In genomic region chr17:5591604-5592209, GRCm38 (mm10) we compare ENCODE assay signal across 11 mouse cellular contexts.
A peak's percentile ranks its signal among the peaks of the same experiment; 100 is the strongest.
DNase-seq lines count a peak whose midpoint lies in the region; ATAC-seq and TF ChIP-seq lines count a peak whose summit lies in the region.
"Had no signal": no experiment of that assay in that cellular context is flagged by ENCODE, and none has a peak within 500 bp of the region (broad histone marks: within the 10 kb centered on the region; RNA-seq: fewer than 3 reads in every experiment).

No protein-coding gene starts in this region.

- no peak overlapping the region for H3K4me2 ChIP-seq in kidney, embryonic 16.5 days (replicated peaks; ENCODE audit: low read depth, low read length)
- H3K4me2 ChIP-seq in forebrain, embryonic 15.5 days (replicated peaks) = no peak overlapping the region

- WGBS in kidney, adult 2 months = 39% methylated on average over 6 of the region's 6 CpGs
- WGBS in kidney, embryonic 16.5 days = 35% methylated on average over 6 of the region's 6 CpGs
- 73% methylated on average over 6 of the region's 6 CpGs for WGBS in forebrain, embryonic 15.5 days

- no peak for TF ChIP-seq CTCF in kidney, adult 2 months (conservative IDR thresholded peaks at IDR 0.05; ENCODE audit: insufficient read depth, insufficient read length, low read depth, low read length)

- H3K9ac ChIP-seq in kidney, embryonic 16.5 days (replicated peaks; ENCODE audit: low read length) = no peak overlapping the region
- H3K9ac ChIP-seq in forebrain, embryonic 15.5 days (replicated peaks) = no peak overlapping the region

- no peak for ATAC-seq in kidney, embryonic 16.5 days (ENCODE audit: low FRiP score, low TSS enrichment)
- no peak for ATAC-seq in forebrain, embryonic 15.5 days (replicated peaks)
- ATAC-seq: Patski had no signal

- no peaks in the 10 kb centered on the region for H3K9me3 ChIP-seq in kidney, embryonic 16.5 days (ENCODE audit: low read length)
- H3K9me3 ChIP-seq in forebrain, embryonic 15.5 days = no peaks in the 10 kb centered on the region

- no peaks in the 10 kb centered on the region for H3K27me3 ChIP-seq in kidney, adult 2 months (replicated peaks; ENCODE audit: control insufficient read depth, insufficient read depth, low read length)
- H3K27me3 ChIP-seq in kidney, embryonic 16.5 days (ENCODE audit: insufficient read depth, low read length) = no peaks in the 10 kb centered on the region
- H3K27me3 ChIP-seq in forebrain, embryonic 15.5 days = no peaks in the 10 kb centered on the region
- H3K27me3 ChIP-seq: Patski had no signal

- no peak overlapping the region for H3K4me3 ChIP-seq in kidney, adult 2 months (ENCODE audit: insufficient read depth, low read depth, low read length)
- no peak overlapping the region for H3K4me3 ChIP-seq in kidney, embryonic 16.5 days (ENCODE audit: low read length)
- no peak overlapping the region for H3K4me3 ChIP-seq in forebrain, embryonic 15.5 days
- H3K4me3 ChIP-seq: megakaryocyte, embryonic 14.5 days had no signal

- peak overlapping the region; percentile 70 for H3K27ac ChIP-seq in kidney, adult 2 months (ENCODE audit: insufficient read depth, low read depth, low read length)
- no peak overlapping the region for H3K27ac ChIP-seq in kidney, embryonic 16.5 days (ENCODE audit: low read length)
- H3K27ac ChIP-seq in forebrain, embryonic 15.5 days (replicated peaks) = no peak overlapping the region

- H3K4me1 ChIP-seq in kidney, adult 2 months (ENCODE audit: control insufficient read depth, insufficient read depth, low read length) = peaks cover 4% of the 10 kb centered on the region; the same call in 1 of the 2 replicates
- peaks cover 9% of the 10 kb centered on the region for H3K4me1 ChIP-seq in kidney, embryonic 16.5 days (ENCODE audit: insufficient read depth, low read length)
- H3K4me1 ChIP-seq in forebrain, embryonic 15.5 days = no peaks in the 10 kb centered on the region

- TF ChIP-seq POLR2A in kidney, adult 2 months (IDR thresholded peaks at IDR 0.05; ENCODE audit: low read depth, low read length) = no peak

- H3K36me3 ChIP-seq in kidney, adult 2 months (ENCODE audit: control insufficient read depth, insufficient read depth, low read length) = no peaks in the 10 kb centered on the region
- H3K36me3 ChIP-seq in kidney, embryonic 16.5 days (ENCODE audit: insufficient read depth, low read length) = no peaks in the 10 kb centered on the region
- no peaks in the 10 kb centered on the region for H3K36me3 ChIP-seq in forebrain, embryonic 15.5 days

- peak; percentile 24 to 39 for DNase-seq in adrenal gland, adult (ENCODE audit: inconsistent age in 2 of 2, low spot score in 1 of 2)
- DNase-seq in adrenal gland, adult 8-10 months = no peak
- peak; percentile 73 for DNase-seq in kidney, adult 2 months
- peak; percentile 53 to 56 for DNase-seq in right cerebral cortex, postnatal 10 days (ENCODE audit: low spot score in 2 of 2)
- DNase-seq in right cerebral cortex, adult 18-20 months = no peak
- DNase-seq in thymus, adult 18-20 months = no peak
- DNase-seq: cerebellum, adult 11-12 months had no signal

Comparison
In these comparisons a context has a peak if more than half of its experiments do, and no peak if none do; other contexts are left out.
1. DNase-seq: peak in adrenal gland, adult (2 of 2), kidney, adult 2 months (single experiment) and right cerebral cortex, postnatal 10 days (2 of 2); none in adrenal gland, adult 8-10 months (single experiment), right cerebral cortex, adult 18-20 months (single experiment) and thymus, adult 18-20 months (0 of 2).